Mouse (Mus musculus) testis, postnatal 10 days (tissue): ENCODE measurements at regions not wholly inside any gene's neighbourhood (a gene's known extent, or its start where the extent isn't known, plus 50 kb on each side); places are given as distances from the start of the nearest gene placed in this dataset.

ENCODE experiments used
- DNase-seq: peaks from one replicate; pipeline ENCODE4 v3.0.0; 2021; ENCODE audit warnings: low spot score

DNA sequence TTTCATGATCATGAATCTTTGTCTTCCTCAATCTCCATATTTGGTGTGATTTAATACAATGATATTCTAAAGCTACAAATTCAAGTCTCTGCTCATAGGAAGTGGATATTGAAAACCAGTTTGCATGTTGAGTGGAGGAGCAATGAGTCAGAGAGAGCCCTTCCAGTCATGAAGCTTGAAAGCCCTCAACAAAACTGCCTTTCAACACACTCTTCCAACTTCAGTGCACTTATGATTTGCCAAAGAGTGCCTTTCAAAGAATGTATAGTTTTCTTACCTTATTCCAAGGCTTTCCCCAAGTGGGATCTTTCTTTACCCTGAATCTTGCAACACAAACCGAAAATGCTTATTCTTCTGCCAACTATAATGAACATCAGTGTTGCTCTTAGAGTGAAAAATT lies 690.6 kb downstream of the Hdgfl1 start:
- no peak for DNase-seq

GRCm38 (mm10) chr13:26061322-26061721 lies 708.6 kb downstream of the Hdgfl1 start:
- no peak for DNase-seq

DNA sequence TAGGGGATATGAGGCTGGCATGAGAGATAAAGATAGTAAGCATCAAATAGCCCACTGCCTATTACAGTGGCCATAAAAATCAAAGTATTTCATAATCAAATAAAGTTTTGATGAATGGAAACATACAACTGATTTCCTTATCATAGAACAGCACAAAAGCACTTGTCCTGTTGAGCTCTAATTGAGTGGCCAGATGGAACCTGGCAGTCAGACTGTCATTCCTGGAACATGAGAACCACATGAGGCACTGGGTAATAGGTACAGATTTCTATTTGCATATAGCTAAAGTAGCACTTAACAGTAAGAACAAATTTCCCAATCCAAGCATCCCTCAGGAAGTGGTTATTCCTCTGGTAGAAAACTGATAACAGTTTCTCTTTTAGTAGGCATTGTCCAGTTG lies 732.3 kb downstream of the Hdgfl1 start:
- no peak for DNase-seq

DNA sequence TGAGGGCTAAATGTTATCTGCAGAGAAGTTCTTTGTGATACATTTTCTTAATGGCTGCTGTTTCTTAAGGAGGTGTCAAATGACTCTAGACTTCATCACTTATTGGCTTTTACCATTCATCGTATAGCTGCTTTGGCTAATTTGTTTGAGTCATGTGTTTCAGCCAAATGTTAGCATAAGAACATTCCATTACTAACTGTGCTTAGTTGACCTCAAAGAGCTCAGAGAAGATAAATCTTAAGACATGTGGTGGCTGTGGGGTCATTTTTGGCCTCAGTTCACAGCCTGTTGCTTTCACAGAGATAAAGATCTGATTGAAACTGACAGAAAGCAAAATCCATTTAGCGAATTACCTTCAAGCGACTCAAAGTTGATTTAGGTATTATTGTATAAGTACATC lies 743.6 kb downstream of the Hdgfl1 start:
- no peak for DNase-seq

- DNase-seq = no peak
These were observed 745.3 kb downstream of the Hdgfl1 start for GRCm38 (mm10) chr13:26024696-26025095.

GRCm38 (mm10) chr13:26020491-26020890 lies 749.5 kb downstream of the Hdgfl1 start:
- DNase-seq = no peak

GRCm38 (mm10) chr13:26009131-26009530 lies 738.8 kb upstream of the Nrsn1 start:
- no peak for DNase-seq

GRCm38 (mm10) chr13:26004768-26005560 lies 734.7 kb upstream of the Nrsn1 start:
- no peak for DNase-seq

GRCm38 (mm10) chr13:25993526-25993925 lies 723.2 kb upstream of the Nrsn1 start:
- no peak for DNase-seq

DNA sequence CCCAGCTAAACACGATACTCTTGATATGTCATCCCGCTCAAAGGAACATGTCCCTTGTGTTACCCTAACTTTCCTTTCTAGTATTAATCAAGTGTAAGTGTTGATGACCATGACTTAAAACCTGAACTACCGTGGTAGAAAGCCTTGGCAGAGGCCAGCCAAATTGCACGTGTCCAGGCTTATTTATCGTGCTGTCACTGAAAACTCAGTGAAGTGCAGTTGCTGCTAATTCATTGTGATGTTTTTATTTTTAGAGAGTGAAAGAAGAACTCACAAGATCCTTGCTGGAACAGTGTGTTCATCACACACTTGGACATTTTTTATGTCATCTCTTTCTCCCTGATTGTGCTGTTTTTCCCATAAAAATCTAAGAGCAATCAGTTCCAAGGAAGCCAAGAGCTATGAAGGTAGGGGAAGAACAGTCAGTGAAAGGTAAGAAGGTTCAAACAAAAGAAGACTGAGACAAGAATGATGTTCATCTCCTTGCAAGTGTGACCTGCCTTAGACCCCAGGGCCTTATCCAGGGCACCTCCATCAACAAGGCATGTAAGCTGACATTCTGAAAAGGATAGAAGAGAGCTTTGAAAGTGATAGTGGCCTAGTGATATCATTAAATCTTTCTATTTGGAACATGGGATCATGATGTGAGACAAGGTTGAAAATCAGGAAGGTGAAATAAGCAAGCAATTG lies 718.9 kb upstream of the Nrsn1 start:
- DNase-seq = no peak

DNA sequence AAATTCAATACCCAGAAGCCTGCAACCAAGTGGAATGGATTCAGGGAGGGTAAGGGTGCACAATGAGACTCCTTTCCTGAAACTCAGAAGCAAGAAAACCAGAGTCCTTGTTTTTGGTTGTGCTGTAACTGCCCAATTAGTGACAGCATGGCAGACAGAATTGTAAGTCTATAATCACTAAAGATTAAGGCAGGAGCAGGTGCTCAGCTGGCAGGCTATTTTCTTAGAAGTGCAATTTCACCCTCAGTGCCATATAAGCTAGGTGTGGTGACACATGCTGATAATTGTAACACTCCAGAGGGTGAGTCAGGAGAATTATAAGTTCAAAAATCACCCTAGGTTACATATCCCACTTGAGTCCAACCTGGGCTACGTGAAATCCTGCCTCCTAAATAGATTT lies 714.2 kb upstream of the Nrsn1 start:
- no peak for DNase-seq

DNA sequence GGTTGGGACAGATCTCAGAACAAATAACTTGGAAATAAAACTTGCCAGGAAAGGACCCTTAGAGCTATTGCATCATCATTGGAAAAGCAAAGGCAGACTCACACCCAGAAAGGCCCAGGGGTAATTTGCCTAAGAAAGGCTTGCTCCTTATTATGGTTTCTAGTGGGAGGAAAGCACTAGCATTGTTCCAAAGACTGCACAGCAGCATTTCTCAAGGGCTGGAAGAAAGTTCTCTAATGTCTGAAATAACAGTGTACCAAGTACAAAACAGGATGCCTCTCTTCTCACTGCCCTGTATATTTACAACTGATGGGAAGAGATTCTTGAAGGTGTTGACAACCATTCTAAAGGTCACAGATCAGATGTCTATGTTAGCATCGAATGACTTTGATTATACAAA lies 713.4 kb upstream of the Nrsn1 start:
- DNase-seq = no peak

DNA sequence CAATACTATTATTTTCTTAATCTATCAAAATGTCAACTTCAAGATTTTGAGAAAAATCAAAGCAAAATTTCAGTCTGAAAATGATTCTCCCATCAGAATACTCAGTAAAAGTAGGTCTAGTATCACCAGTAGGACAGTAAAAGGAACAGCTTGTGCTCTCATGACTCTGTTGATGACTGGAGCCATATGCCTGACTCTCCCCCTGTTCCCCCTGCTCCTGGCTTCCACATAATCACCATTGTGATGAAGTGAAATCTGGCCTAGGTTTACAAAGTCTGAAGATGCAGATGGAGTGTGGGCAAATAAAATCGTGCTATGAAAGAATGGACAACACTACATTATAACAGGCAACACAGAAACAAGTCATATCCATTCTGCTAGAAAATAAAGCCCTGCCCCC lies 708.3 kb upstream of the Nrsn1 start:
- DNase-seq = no peak

GRCm38 (mm10) chr13:25958592-25958991 lies 688.3 kb upstream of the Nrsn1 start:
- DNase-seq = no peak

DNA sequence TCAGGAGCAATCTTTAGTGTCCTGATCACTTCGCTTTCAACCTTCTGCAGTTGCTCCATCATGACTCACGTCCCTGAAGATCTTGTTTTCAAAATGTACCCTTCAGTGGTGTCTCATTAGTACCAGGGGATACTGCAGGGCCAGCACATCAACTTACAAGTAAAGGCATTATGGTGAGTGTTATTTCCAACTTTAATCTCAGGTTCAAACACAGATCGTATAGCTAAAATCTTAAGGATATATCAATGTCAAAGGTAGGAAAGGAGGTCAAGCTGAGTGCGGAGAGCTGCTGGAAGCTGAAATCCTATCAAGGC lies 687.8 kb upstream of the Nrsn1 start:
- DNase-seq = no peak

DNA sequence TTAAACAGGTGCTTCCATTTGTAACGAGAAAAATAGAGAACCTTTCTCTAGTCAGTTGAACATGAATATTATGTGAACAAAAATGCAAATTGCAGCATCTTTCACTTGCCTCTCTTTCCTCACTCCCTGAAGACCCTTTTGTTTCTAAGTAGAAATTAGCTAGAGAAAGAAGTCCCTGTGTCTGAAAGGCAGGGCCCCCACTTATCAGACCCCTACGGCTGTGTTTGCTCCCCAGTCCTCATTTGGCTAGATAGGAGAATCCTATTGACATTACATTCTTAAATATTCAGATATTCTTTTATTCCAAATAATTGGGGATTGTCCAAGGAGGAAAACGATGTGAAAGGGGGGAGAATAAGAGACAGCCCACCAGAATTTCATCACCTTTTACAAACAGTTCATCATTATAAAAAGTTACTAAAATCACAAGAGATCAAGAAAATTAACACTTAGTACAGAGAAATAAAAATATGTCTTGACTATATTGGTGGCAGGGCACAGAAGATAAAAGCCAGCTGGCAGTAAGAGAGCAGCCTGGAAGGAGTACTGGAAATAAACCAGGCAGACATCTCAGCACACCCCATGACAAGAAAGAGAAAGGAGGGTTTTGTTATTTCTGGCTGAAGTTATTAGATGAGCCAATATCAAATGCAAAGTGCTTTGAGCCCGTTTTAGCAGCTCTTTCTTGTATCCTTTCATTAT lies 687.3 kb upstream of the Nrsn1 start:
- no peak for DNase-seq

DNA sequence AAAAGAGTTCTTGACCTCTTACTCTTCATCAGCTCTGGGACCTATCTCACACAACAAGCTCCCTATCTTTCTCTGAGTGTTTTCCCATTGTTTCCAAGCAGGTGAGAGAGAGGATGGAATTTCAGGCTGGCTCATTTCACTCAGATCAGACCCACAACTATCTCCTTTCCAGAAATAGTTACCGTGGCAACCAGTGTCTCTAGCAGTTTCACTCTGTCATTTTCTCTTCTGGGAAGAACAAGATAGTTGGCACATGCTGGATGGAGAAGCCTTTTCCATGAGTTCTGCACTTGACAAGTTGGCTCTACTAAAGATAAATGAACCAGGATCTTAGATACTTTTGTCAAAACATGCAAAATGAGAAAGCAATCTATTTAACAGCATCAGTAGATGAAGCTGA lies 667.3 kb upstream of the Nrsn1 start:
- no peak for DNase-seq

DNA sequence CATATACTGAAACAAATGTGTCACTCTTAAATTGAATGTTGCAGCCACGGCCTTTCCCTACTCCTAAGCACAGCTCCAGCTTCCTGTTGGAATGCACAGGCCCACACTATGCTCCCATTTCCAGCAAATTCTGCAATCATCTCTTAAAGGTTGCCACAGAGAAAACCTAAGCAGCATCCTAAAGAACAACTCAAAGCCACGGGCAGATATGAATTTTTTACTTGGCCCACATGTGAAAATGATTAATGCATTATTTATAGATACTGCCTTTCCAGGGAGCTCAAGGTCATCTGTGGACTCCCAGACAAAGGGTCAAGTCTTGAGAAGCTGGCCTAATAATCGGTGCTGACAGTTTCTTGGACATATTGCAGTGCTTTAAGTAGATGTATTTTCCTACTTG lies 663.5 kb upstream of the Nrsn1 start:
- no peak for DNase-seq

- no peak for DNase-seq
These were observed 662.9 kb upstream of the Nrsn1 start for GRCm38 (mm10) chr13:25933246-25933645.

DNA sequence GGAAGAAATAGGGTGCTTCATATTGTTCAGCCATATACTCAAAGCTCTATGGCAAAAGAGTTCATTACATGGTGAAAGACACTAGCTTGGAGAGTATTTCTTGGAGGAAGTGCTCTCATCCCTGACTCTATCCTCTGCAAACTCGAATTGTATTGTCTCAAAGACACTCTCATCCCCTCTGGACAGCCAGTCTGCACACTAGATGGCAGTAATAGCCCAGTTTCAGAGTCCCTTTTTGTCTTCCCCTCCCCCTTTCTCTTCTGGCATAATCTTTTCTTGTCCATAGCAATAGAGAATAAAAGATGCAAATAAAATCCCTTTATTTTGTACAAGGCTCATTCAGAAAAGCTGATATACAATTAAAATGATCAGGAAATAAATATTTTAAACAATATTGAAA lies 662.5 kb upstream of the Nrsn1 start:
- peak; percentile 61 for DNase-seq

DNA sequence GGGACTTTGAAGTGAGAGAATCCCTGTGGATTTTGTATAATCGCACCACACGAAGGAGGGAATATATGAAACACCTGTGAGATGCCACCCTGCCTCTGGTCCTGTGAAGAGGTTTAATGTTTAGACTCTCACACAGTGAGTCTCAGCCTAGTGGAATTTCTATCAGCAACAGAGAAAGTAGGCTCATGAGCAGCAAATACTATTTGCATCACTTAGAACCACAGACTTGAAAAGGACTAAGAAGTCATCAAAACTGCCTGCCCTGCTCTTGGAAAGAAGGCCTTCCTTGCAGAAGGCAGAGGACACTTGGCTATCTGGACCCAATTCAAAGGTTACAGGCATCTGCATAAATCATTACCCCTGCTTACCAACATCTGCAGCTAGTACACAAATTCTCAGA lies 662.1 kb upstream of the Nrsn1 start:
- no peak for DNase-seq

DNA sequence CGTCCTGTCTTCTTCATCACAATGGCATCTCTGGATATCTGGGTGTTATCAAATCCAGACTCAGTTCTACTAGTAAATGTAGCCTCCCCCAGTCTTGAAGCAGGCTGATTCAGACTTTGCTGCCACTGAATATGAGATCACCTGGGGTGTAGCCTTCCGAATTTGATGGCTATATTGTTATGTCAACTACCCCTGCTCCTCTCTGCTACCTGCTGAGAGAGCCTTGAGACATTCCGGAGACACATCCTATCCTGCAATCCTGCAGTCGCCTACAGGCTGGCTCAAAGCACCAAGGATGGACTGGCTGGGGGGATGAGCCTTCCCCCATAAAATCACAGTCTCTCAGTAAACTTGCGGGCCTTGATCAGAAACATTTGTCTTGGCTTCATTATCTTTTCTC lies 655.4 kb upstream of the Nrsn1 start:
- no peak for DNase-seq

- no peak for DNase-seq
These were observed 629.6 kb upstream of the Nrsn1 start for GRCm38 (mm10) chr13:25899871-25900270.
